24 mouse cellular contexts compared by ENCODE assay signal in the genomic region with DNA sequence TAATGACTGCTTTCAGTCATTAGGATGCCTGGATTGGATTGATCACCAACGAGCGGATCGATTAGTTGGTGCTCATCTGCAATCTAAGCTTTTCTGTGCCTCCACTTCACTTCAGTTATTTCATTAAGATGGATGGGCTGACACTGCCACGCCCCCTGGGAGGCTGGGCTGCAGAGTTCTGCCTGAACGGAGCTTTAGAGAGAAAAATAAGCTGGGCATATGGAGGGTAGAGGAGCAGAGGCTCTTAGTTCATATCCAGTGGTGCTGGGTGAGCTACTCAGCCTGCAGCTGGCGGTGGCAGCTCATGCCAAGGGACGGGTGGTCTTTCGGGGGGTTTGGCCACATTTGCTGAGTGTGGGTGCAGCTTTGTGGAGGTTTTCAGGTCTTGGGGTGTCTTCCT.
DNase-seq lines count a peak whose midpoint lies in the region; ATAC-seq lines count a peak whose summit lies in the region.
"Had no signal": no experiment of that assay in that cellular context is flagged by ENCODE, and none has a peak within 500 bp of the region (broad histone marks: within the 10 kb centered on the region; RNA-seq: fewer than 3 reads in every experiment).

No protein-coding gene starts in this region.

- WGBS in hindbrain, embryonic 11.5 days: 53% methylated on average over 8 of the region's 8 CpGs
- 54% methylated on average over 8 of the region's 8 CpGs for WGBS in hindbrain, embryonic 14.5 days

- no peaks in the 10 kb centered on the region for H3K36me3 ChIP-seq in hindbrain, embryonic 11.5 days (ENCODE audit: control insufficient read depth, insufficient read depth, low read length)
- H3K36me3 ChIP-seq in hindbrain, embryonic 14.5 days (replicated peaks; ENCODE audit: control insufficient read depth, insufficient read depth): no peaks in the 10 kb centered on the region
- H3K36me3 ChIP-seq: forebrain, embryonic 10.5 days; hindbrain, embryonic 15.5 days; intestine, embryonic 15.5 days had no signal

- no peak overlapping the region for H3K9ac ChIP-seq in hindbrain, embryonic 11.5 days (ENCODE audit: low read depth, low read length)
- no peak overlapping the region for H3K9ac ChIP-seq in hindbrain, embryonic 14.5 days
- H3K9ac ChIP-seq: forebrain, embryonic 13.5 days; hindbrain, embryonic 15.5 days; intestine, embryonic 15.5 days had no signal

- DNase-seq in embryo, embryonic 10 days (ENCODE audit: low spot score): peak; percentile 28
- no peak for DNase-seq in embryo, embryonic 9.5 days (ENCODE audit: extremely low spot score)
- peak; percentile 40 for DNase-seq in hindbrain, embryonic 11.5 days (ENCODE audit: low spot score)
- DNase-seq in hindbrain, embryonic 14.5 days (ENCODE audit: low spot score): no peak
- peak; percentile 9 for DNase-seq in retina, embryonic 14.5 days (ENCODE audit: low spot score)
- no peak for DNase-seq in retina, postnatal 1 day
- no peak for DNase-seq in left cerebral cortex, postnatal 10 days (ENCODE audit: extremely low spot score in 1 of 2, low spot score in 2 of 2)
- DNase-seq in spleen, postnatal 10 days (ENCODE audit: low spot score in 2 of 2): no peak
- DNase-seq: adrenal gland, adult 8-10 months; adrenal gland, postnatal 25 days; cerebellum, adult 11-12 months; cerebellum, adult 8-10 months; cerebellum, postnatal 10 days; cerebellum, postnatal 36 days; gastrocnemius, postnatal 10 days; gastrocnemius, postnatal 36 days; heart, postnatal 36 days had no signal

- intact Hi-C loops in left cerebral cortex, postnatal 10 days (cut with DNase I): no loop called here

- H3K4me1 ChIP-seq in hindbrain, embryonic 11.5 days (replicated peaks; ENCODE audit: control insufficient read depth, insufficient read depth, low read length): no peaks in the 10 kb centered on the region; the same call in 1 of the 2 replicates
- H3K4me1 ChIP-seq in hindbrain, embryonic 14.5 days (replicated peaks; ENCODE audit: control insufficient read depth, insufficient read depth, low read length): peaks cover 11% of the 10 kb centered on the region; the same call in 1 of the 2 replicates
- H3K4me1 ChIP-seq: forebrain, embryonic 10.5 days; intestine, embryonic 15.5 days had no signal

- ATAC-seq in hindbrain, embryonic 11.5 days (ENCODE audit: low FRiP score): no peak
- no peak for ATAC-seq in hindbrain, embryonic 14.5 days (ENCODE audit: low FRiP score)
- ATAC-seq: activated CD4-positive, CD25-positive, alpha-beta regulatory T cell, adult 4 months; forebrain, embryonic 13.5 days; forebrain, embryonic 16.5 days; intestine, embryonic 15.5 days had no signal

- H3K4me2 ChIP-seq in hindbrain, embryonic 11.5 days (replicated peaks; ENCODE audit: low read depth, low read length): no peak overlapping the region
- H3K4me2 ChIP-seq in hindbrain, embryonic 14.5 days (replicated peaks): no peak overlapping the region
- H3K4me2 ChIP-seq: forebrain, embryonic 13.5 days; heart, embryonic 11.5 days; hindbrain, embryonic 15.5 days; intestine, embryonic 15.5 days had no signal

- H3K27ac ChIP-seq in hindbrain, embryonic 11.5 days (ENCODE audit: low read depth, low read length): no peak overlapping the region
- no peak overlapping the region for H3K27ac ChIP-seq in hindbrain, embryonic 14.5 days
- H3K27ac ChIP-seq: forebrain, embryonic 10.5 days; forebrain, embryonic 13.5 days; hindbrain, embryonic 15.5 days; intestine, embryonic 15.5 days had no signal

- H3K27me3 ChIP-seq in hindbrain, embryonic 11.5 days (ENCODE audit: control insufficient read depth, insufficient read depth, low read length): no peaks in the 10 kb centered on the region
- no peaks in the 10 kb centered on the region for H3K27me3 ChIP-seq in hindbrain, embryonic 14.5 days (ENCODE audit: control insufficient read depth, insufficient read depth, low read length)
- H3K27me3 ChIP-seq: forebrain, embryonic 13.5 days; hindbrain, embryonic 15.5 days; intestine, embryonic 15.5 days had no signal

- H3K9me3 ChIP-seq in hindbrain, embryonic 11.5 days (ENCODE audit: control insufficient read depth, low read length): no peaks in the 10 kb centered on the region
- H3K9me3 ChIP-seq in hindbrain, embryonic 14.5 days (ENCODE audit: control insufficient read depth, low read length): no peaks in the 10 kb centered on the region
- H3K9me3 ChIP-seq: forebrain, embryonic 10.5 days; forebrain, embryonic 13.5 days; hindbrain, embryonic 15.5 days; intestine, embryonic 15.5 days had no signal

- H3K4me3 ChIP-seq in hindbrain, embryonic 11.5 days (ENCODE audit: low read depth, low read length): no peak overlapping the region
- H3K4me3 ChIP-seq in hindbrain, embryonic 14.5 days (replicated peaks; ENCODE audit: low read length): no peak overlapping the region
- H3K4me3 ChIP-seq: forebrain, embryonic 10.5 days; forebrain, embryonic 13.5 days; hindbrain, embryonic 15.5 days; intestine, embryonic 15.5 days had no signal

Comparison
In these comparisons a context has a peak if more than half of its experiments do, and no peak if none do; other contexts are left out.
1. DNase-seq: peak in embryo, embryonic 10 days (single experiment), hindbrain, embryonic 11.5 days (single experiment) and retina, embryonic 14.5 days (single experiment); none in embryo, embryonic 9.5 days (single experiment), hindbrain, embryonic 14.5 days (single experiment), retina, postnatal 1 day (single experiment), left cerebral cortex, postnatal 10 days (0 of 2) and spleen, postnatal 10 days (0 of 2).